Mouse (Mus musculus) layer of hippocampus, adult 8-10 months (tissue): ENCODE measurements around the gene Hadhb. TPM values are rescaled to one million over a fixed set of nuclear protein-coding genes. Genes with fewer than 3 reads are reported as not detected.

ENCODE experiments used
- DNase-seq, 2 experiments: peaks; one replicate each; pipeline ENCODE4 v3.0.0; 2022; ENCODE audit warnings: low spot score in 2 of 2
- total RNA-seq, 4 experiments: library from RNA; stranded (reverse); gene quantifications; 2 replicates each; pipeline ENCODE4 v1.2.4; 2022

Hadhb gene
- total RNA-seq: 100 to 1,000 TPM in 2 of 4 experiments, 10 to 100 TPM in 2; 85.7 to 106 (median 100) TPM

GRCm38 (mm10) chr5:30154474-30155394, at the start of gene Hadhb, which contains the start of gene Hadha:
Hadhb (plus strand) TSS chr5:30155248.
Hadha (minus strand) TSS chr5:30155162.
- peak; percentile 88 to 93 for DNase-seq

DNA sequence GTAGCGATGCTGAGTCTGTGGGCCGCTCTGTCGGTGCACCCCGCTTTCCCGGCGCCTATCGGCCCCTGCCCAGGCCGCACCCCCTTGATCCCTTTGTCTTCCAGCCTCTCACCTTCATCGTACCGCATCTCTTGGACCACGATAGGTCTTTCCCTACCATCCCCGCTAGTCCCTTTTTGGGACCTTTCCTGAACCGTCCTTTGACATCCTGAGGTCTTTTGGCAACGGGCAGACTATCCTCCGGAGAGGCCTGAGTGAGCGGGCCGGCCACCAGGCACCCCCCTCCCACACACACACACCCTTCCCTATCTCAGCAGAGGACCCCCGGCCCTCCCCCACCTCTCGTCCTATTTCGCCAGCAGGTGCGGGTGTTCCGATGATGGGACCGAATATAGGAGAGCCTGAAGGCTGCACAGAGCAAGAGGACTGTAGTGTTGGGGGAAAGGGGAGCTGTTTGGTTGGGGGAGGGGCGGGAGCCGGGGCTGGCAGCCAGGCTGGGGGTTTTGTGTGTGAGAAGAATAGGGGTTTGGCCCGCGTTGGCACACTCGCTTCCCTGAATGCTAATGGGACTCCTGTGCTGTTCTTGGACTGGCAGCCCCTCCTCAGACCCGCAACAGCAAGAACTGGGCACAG, 49.3 kb upstream of the Hadhb start, which contains the start of gene 3110082J24Rik:
Gene 3110082J24Rik (minus strand): TSS at position 419 of the 633 bp plus-strand sequence.
- no peak for DNase-seq

DNA sequence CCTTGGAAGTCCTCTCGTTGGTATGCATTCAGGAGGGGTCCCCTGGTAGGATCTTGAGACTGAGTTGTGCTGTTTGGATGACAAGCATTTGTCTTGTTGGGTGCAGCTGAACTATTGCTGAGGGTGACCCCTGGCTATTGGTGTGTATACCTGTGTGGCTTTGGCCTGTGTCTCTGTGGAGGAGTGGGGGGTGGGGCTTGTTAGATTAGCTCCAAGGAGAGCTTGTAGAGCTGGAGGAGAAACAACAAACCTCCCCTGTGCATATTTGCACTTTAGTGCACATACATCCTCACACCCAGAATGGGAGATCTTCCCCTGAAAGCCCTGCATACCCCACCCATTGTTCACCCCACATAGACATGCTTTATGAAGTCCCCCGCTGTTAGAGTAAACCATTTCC, 48.3 kb upstream of the Hadhb start:
- no peak for DNase-seq

DNA sequence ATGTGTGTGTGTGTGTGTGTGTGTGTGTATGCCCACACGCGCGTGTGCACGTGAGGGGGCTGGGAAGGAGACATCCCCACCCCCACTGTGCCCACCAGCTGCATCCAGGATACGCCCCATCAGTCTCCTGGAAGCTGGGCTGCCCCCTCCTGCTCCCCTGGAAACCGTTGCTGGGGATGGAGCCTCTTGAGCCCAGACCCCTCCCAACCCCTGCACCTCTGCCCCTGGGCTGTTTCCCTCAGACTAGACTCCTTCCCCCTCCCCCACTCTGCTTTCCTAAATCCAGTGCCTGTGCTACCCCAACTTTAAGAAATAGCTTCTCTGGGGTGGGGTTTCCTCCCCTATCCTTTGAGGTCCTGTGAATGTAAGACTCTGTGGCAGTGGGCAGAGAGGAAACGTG, 47.9 kb upstream of the Hadhb start:
- no peak for DNase-seq

DNA sequence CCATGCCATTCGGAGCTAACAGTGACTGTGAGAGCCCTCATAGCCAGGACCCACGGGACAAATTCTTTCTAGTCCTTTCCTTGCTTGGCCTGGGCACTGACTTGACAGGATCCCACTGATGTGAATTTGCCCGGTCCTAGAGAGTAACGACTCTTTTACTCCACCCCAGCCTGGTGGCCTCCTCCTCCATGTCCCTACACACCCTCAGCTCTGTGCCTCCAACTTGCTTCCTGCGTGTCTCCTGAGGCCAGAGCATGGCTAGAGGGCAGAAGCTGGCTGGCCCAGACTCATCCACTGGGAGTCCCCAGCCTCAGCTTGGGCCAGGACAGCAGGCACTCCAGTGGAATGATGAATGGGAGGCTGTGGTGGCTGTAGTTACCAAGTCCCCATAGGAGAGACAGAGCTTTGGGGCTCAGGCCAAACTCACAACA, 47.4 kb upstream of the Hadhb start:
- no peak for DNase-seq

DNA sequence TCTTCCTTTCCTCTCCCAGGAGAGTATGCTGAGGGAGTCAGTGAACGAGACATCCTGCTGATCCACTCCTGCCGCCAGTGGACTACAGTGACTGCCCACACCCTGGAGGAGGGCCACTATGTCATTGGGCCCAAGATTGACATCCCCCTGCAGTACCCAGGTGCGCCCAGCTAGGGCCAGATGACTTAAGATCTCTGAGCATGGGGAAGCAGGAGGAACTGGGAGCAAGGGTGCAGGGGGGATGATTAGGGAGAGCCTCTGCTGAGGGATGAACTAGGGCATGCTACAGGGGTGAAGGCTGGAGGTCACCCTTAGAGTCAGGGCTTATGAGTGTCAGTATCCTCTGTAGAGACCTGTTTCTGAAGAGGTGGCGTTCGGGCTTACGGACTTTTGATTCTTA, 46.8 kb upstream of the Hadhb start:
- DNase-seq: no peak

GRCm38 (mm10) chr5:30109899-30110298, 45.1 kb upstream of the Hadhb start:
- DNase-seq: no peak

DNA sequence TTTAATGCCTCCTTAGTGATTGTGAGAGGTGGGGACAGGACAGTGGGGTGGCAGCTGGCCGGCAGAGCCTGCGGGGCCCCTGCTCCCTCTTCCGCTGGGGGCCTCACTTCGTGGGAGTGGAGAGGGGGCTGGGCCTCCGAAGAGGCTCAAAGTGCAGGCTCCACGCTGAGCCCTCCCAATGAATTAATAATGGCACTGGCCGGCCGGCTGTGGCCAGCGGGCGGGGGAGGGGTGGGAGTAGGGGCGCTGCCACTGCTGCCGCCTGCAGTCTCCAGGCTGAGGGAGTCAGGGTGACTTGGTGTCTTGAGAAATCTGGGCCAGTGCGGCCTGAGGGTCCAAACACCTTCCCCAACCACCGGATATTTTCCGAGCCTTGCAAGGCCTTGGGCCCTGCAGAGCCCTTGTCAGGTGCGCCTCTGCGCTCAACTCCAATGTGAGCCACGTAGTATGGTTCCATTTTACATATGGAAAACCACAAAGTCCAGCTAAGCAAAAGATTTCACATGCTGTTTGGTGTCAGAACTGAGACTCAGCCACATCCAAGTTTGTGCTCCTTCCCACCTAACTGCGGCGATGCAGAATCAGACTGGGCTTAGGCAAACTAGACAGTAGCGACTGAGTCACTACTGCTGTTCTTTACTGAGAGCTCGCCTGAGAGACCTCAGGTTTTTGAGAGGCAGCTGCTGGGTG, 44.5 kb upstream of the Hadhb start:
- DNase-seq: no peak

DNA sequence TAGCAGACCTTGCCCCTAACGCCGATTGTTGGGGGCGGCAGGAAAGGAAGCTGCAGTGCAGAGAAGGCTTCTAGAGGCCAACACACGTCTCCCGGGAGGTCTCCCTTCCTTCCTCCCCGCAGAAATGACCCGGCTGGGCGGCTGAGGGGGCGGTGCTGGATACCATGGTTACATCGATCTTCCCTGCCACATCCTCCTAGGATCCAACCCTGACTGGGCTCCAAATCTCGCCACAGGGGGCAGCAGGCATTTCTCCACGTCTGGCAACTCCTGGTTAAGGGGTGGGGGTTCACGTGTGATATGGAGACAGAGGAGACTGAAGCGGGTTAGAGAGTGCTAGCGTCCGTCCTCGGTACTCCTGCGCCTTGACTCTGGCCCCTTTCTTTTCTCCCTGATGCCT, 43.9 kb upstream of the Hadhb start:
- DNase-seq: no peak

- no peak for DNase-seq
Observed at GRCm38 (mm10) chr5:30111771-30112170, 43.3 kb upstream of the Hadhb start.

DNA sequence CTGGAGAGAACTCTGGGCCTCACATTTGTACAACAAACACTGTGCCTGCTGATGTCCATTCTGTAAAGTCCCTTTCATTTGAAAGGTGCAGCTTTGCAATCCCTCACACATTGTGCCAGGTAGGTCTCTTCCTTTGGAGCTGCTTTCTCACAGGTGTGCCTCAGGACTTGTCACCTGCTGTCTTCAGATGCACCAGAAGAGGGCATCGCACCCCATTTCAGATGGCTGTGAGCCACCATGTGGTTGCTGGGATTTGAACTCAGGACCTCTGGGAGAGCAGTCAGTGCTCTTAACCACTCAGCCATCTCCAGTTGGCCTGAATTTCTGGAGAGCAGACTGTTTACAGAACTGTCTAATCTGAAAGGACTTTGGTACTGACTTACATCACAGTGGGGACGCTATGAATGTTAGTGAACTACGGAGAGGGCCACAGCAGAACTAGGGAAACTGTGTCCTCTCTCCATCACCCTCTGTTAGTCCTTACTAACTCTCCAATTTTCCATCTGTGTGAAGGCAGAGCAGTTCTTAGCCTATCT, 42.4 kb upstream of the Hadhb start:
- DNase-seq: no peak

DNA sequence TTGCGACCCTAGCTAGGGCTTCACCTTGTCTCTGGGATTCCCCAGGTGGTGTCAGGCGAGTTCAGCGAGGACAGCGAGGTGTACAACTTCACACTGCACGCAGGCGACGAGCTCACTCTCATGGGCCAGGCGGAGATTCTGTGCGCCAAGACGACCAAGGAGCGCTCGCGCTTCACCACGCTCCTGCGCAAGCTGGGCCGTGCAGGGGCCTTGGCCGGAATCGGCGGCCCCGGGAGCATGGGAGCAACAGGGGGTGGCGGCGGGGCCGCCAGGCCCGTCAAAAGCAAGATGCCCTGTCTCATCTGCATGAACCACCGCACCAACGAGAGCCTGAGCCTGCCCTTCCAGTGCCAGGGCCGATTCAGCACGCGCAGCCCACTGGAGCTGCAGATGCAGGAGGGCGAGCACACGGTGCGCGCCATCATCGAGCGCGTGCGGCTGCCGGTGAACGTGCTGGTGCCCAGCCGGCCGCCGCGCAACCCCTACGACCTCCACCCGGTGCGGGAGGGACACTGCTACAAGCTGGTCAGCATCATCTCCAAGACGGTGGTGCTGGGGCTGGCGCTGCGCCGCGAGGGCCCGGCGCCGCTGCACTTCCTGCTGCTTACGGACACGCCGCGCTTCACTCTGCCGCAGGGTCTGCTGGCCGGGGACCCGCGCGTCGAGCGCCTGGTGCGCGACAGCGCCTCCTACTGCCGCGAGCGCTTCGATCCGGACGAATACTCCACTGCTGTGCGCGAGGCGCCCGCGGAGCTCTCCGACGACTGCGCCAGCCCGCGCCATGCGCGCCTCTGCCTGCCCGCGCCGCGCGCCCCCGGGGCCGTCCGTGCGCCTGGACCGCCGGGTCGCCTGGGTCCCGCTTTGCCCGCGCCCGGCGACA, 40.9 kb upstream of the Hadhb start:
- peak in 1 of 2 experiments; percentile 52 for DNase-seq

- no peak for DNase-seq
Observed at GRCm38 (mm10) chr5:30114761-30115140, 40.3 kb upstream of the Hadhb start.

DNA sequence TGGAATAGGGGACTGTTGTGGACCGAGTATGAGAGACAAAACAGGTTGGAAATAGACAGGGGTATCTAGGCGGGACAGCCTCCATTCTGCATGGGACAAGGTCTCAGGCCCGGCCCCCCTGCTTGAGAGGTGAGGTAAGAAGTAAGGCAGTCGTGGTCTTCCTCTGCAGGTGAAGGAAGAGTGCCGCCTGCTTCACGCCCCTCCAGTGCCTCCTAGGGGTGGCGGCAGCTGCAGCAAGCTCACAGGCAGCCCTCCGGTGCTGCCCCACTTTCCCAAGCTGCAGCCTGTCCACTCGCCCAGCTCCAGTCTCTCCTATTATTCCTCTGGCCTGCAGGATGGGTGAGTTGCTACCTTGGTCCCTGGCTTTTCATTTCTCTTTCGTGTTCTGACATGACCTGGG, 39.3 kb upstream of the Hadhb start:
- DNase-seq: no peak

DNA sequence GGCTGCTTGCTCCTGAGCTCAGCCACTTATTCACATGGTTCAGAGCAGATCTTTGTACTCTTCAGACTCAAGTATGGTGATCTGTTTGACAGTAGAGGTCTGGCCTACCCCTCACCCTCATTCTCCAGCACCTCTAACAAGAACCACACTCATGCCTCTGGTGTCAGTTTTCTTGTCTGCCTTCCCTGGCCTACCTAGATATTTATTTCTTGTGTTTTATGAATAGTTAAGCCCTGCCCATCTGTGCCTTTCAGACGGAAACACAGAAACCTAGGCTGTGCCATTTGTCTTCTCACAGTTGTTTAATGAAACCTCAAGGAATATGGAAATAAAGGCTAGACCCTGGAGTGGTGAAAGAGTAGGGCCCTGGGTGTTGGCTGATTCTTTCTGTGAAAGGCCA, 37.0 kb upstream of the Hadhb start:
- no peak for DNase-seq

DNA sequence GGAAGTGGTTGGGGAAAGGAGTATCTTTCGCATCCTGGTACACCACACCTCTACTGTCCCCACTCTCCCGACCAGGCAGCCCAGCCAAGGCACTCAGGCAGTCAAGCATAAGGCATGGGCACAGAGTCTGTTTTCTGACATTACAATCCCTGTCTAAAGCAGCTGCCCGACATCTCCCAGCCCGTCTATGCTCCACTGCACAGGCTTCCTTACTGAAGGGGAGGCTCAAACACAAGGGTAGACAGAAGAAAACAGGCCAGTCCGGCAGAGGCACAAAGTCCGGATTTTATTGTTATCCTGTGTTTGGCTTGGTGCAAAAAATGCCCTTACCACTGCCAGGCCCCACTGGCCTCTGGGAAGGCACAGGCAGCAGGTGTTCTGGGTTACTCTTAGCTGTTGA, 35.9 kb upstream of the Hadhb start:
- DNase-seq: no peak

DNA sequence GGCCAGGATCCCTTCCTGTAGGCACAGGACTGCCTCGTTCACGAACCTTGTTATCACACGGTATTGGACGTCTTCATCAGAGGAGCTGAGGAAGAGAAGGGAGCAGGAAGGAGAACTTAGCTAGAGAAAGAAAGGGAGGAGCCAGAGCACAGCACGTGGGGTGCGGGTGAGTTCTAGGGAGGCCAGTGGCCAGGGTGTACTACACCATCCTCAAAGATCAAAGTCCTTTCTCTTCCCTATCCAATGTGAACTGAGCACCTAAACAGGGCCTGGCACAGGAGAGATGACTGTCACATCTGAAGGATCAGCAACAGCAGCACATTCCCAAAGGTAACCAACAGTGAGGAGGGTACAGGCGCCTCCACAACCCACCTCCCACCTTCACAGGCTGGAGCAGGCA, 34.9 kb upstream of the Hadhb start:
- no peak for DNase-seq

DNA sequence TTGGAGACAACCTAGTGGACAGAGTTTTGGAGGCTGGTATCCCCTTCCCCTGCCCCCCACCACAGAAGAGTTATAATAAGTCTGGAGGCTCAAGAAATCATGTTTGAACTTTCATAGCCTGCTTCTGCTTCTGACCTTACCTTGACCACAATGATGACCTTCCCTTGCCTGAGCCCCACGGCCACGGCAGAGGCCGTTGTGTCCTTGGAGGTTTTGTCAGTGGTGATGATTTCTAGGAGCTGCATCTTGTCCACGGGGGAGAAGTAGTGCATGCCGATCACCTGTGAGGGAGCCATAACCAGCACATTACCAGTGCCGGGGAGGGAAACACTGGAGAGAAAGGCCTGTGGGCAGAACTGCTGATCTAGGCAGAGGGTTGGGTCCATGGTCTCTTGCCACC, 32.6 kb upstream of the Hadhb start:
- no peak for DNase-seq

- DNase-seq: no peak
Observed at GRCm38 (mm10) chr5:30125587-30125986, 29.5 kb upstream of the Hadhb start.

- DNase-seq: no peak
Observed at GRCm38 (mm10) chr5:30126756-30127155, 28.3 kb upstream of the Hadhb start.
